8 mouse cellular contexts compared by ENCODE assay signal in genomic region chr7:25719761-25720610, GRCm38 (mm10). TPM values are rescaled to one million over a fixed set of nuclear protein-coding genes. Genes with fewer than 3 reads are reported as not detected.
DNase-seq lines count a peak whose midpoint lies in the region; ATAC-seq lines count a peak whose summit lies in the region.

No protein-coding gene starts in this region.

- H3K9ac ChIP-seq in limb, embryonic 12.5 days (replicated peaks) = no peak overlapping the region
- 0 out of 2 replicates have a peak overlapping the region, but pooled peaks have one; percentile 21 for H3K9ac ChIP-seq in midbrain, embryonic 13.5 days (replicated peaks)

- no peak for ATAC-seq in limb, embryonic 12.5 days (ENCODE audit: insufficient number of reproducible peaks, insufficient read depth, low FRiP score, low TSS enrichment, low read depth)
- peak; percentile 68 for ATAC-seq in midbrain, embryonic 13.5 days

- DNase-seq in heart, adult 11 months = peak; percentile 95
- no peak for DNase-seq in heart, embryonic 10.5 days (ENCODE audit: low spot score)
- peak; percentile 77 to 85 for DNase-seq in cerebellum, postnatal 36 days
- peak; percentile 66 to 82 for DNase-seq in gastrocnemius, postnatal 36 days
- peak; percentile 86 for DNase-seq in kidney, adult 18-20 months
- DNase-seq in spleen, adult 18-20 months = peak; percentile 49 to 74

- H3K36me3 ChIP-seq in heart, embryonic 10.5 days = peaks cover 62% of the 10 kb centered on the region
- peaks cover 61% of the 10 kb centered on the region for H3K36me3 ChIP-seq in limb, embryonic 12.5 days
- peaks cover 57% of the 10 kb centered on the region for H3K36me3 ChIP-seq in midbrain, embryonic 13.5 days

- H3K4me3 ChIP-seq in heart, embryonic 10.5 days = no peak overlapping the region
- H3K4me3 ChIP-seq in limb, embryonic 12.5 days (replicated peaks) = no peak overlapping the region
- H3K4me3 ChIP-seq in midbrain, embryonic 13.5 days (replicated peaks) = 0 out of 2 replicates have a peak overlapping the region, but pooled peaks have one; percentile 62

- no peak overlapping the region for H3K27ac ChIP-seq in heart, embryonic 10.5 days
- peak overlapping the region; percentile 80; the same call in 1 of the 2 replicates for H3K27ac ChIP-seq in limb, embryonic 12.5 days
- no peak overlapping the region for H3K27ac ChIP-seq in midbrain, embryonic 13.5 days

- no peaks in the 10 kb centered on the region for H3K27me3 ChIP-seq in heart, embryonic 10.5 days (ENCODE audit: insufficient read depth, poor library complexity, severe bottlenecking)
- no peaks in the 10 kb centered on the region for H3K27me3 ChIP-seq in limb, embryonic 12.5 days
- no peaks in the 10 kb centered on the region for H3K27me3 ChIP-seq in midbrain, embryonic 13.5 days

- H3K4me1 ChIP-seq in heart, embryonic 10.5 days = peaks cover 14% of the 10 kb centered on the region
- H3K4me1 ChIP-seq in limb, embryonic 12.5 days (replicated peaks) = peaks cover 18% of the 10 kb centered on the region
- peaks cover 22% of the 10 kb centered on the region for H3K4me1 ChIP-seq in midbrain, embryonic 13.5 days (replicated peaks)

- H3K4me2 ChIP-seq in limb, embryonic 12.5 days = peak overlapping the region; percentile 85
- peak overlapping the region; percentile 95; the same call in 1 of the 2 replicates for H3K4me2 ChIP-seq in midbrain, embryonic 13.5 days (replicated peaks)

- 61% methylated on average over 10 of the region's 10 CpGs for WGBS in heart, embryonic 10.5 days
- WGBS in limb, embryonic 12.5 days = 59% methylated on average over 10 of the region's 10 CpGs
- 64% methylated on average over 10 of the region's 10 CpGs for WGBS in midbrain, embryonic 13.5 days

- intact Hi-C loops in gastrocnemius, postnatal 36 days (cut with DNase I) = no loop called here

- no peaks in the 10 kb centered on the region for H3K9me3 ChIP-seq in heart, embryonic 10.5 days
- no peaks in the 10 kb centered on the region for H3K9me3 ChIP-seq in limb, embryonic 12.5 days
- H3K9me3 ChIP-seq in midbrain, embryonic 13.5 days = no peaks in the 10 kb centered on the region

RNA-seq across cellular contexts. Expression of gene Ccdc97, which starts 1.1 kb away (rescaled TPM):
- polyA plus RNA-seq in heart, embryonic 10.5 days (2016; fragmentation: Nextera tagmentation; extraction: Ambion mirVana) = 30.1 and 30.2 TPM in 2 replicates
- total RNA-seq in gastrocnemius, postnatal 36 days (2021) = 10 to 100 TPM; 37.2 to 38.2 TPM
- 20.6 and 23.6 TPM in 2 replicates for polyA plus RNA-seq in limb, embryonic 12.5 days (2016; fragmentation: Nextera tagmentation; extraction: Ambion mirVana)
- polyA plus RNA-seq in midbrain, embryonic 13.5 days (2015; fragmentation: Nextera tagmentation; extraction: Ambion mirVana) = 29.9 and 35.9 TPM in 2 replicates

RNA-seq across cellular contexts. Expression of gene Tgfb1, which starts 33.2 kb away (rescaled TPM):
- 4.1 and 4.8 TPM in 2 replicates for polyA plus RNA-seq in heart, embryonic 10.5 days (2016; fragmentation: Nextera tagmentation; extraction: Ambion mirVana)
- 1 to 10 TPM; 6.0 to 6.2 TPM for total RNA-seq in gastrocnemius, postnatal 36 days (2021)
- 1.6 and 2.2 TPM in 2 replicates for polyA plus RNA-seq in limb, embryonic 12.5 days (2016; fragmentation: Nextera tagmentation; extraction: Ambion mirVana)
- 0.59 and 1.2 TPM in 2 replicates for polyA plus RNA-seq in midbrain, embryonic 13.5 days (2015; fragmentation: Nextera tagmentation; extraction: Ambion mirVana)

RNA-seq across cellular contexts. Expression of gene Hnrnpul1, which starts 34.6 kb away (rescaled TPM):
- polyA plus RNA-seq in heart, embryonic 10.5 days (2016; fragmentation: Nextera tagmentation; extraction: Ambion mirVana) = 45.3 and 54.6 TPM in 2 replicates
- 10 to 100 TPM; 60.4 to 62.0 TPM for total RNA-seq in gastrocnemius, postnatal 36 days (2021)
- polyA plus RNA-seq in limb, embryonic 12.5 days (2016; fragmentation: Nextera tagmentation; extraction: Ambion mirVana) = 67.6 and 75.0 TPM in 2 replicates
- 53.5 and 56.2 TPM in 2 replicates for polyA plus RNA-seq in midbrain, embryonic 13.5 days (2015; fragmentation: Nextera tagmentation; extraction: Ambion mirVana)

RNA-seq across cellular contexts. Expression of gene B9d2, which starts 39.4 kb away (rescaled TPM):
- 34.2 and 35.8 TPM in 2 replicates for polyA plus RNA-seq in heart, embryonic 10.5 days (2016; fragmentation: Nextera tagmentation; extraction: Ambion mirVana)
- 1 to 10 TPM; 6.9 to 9.7 TPM for total RNA-seq in gastrocnemius, postnatal 36 days (2021)
- polyA plus RNA-seq in limb, embryonic 12.5 days (2016; fragmentation: Nextera tagmentation; extraction: Ambion mirVana) = 30.4 and 30.5 TPM in 2 replicates
- 40.3 and 41.4 TPM in 2 replicates for polyA plus RNA-seq in midbrain, embryonic 13.5 days (2015; fragmentation: Nextera tagmentation; extraction: Ambion mirVana)

RNA-seq across cellular contexts. Expression of gene Tmem91, which starts 45.0 kb away (rescaled TPM):
- polyA plus RNA-seq in heart, embryonic 10.5 days (2016; fragmentation: Nextera tagmentation; extraction: Ambion mirVana) = 1.1 and 1.9 TPM in 2 replicates
- not detected for total RNA-seq in gastrocnemius, postnatal 36 days (2021)
- 2.7 and 3.1 TPM in 2 replicates for polyA plus RNA-seq in limb, embryonic 12.5 days (2016; fragmentation: Nextera tagmentation; extraction: Ambion mirVana)
- polyA plus RNA-seq in midbrain, embryonic 13.5 days (2015; fragmentation: Nextera tagmentation; extraction: Ambion mirVana) = 8.8 and 9.7 TPM in 2 replicates
